Mouse (Mus musculus): Measurements from ENCODE around the gene Adcy4. TPM values are rescaled to one million over a fixed set of nuclear protein-coding genes. Genes with fewer than 3 reads are reported as not detected.

Gene Adcy4
- polyA plus RNA-seq, 1 experiment from 2014 or later = 5.7 TPM

- Histone ChIP-seq H3K36me3 (replicated peaks) (no peaks in the 10 kb centered on the region; the same call in 1 of the 2 replicates), H3K9me3 (no peaks in the 10 kb centered on the region), H3K9ac (peak overlapping the region; percentile 81), H3K4me1 (peaks cover 13% of the 10 kb centered on the region), H3K27ac (0 out of 2 replicates have a peak overlapping the region, but pooled peaks have one; percentile 89), H3K4me2 (peak overlapping the region; percentile 52), H3K27me3 (replicated peaks) (no peaks in the 10 kb centered on the region), H3K4me3 (peak overlapping the region; percentile 82)
- WGBS = 51% methylated on average over 8 of the region's 8 CpGs
- ATAC-seq (replicated peaks) = peak; percentile 10
Measured at GRCm38 (mm10) chr14:55722438-55722945, 61.4 kb downstream of the Adcy4 start.

GRCm38 (mm10) chr14:55721700-55722437, 62.0 kb downstream of the Adcy4 start, which contains the start of gene Rabggta:
Rabggta (minus strand) TSS chr14:55722263.
- Histone ChIP-seq H3K9ac (peak within 1 kb of the TSS; percentile 81), H3K4me2 (peak within 1 kb of the TSS; percentile 52), H3K9me3 (no peaks in the 10 kb centered on the region), H3K4me3 (peak within 1 kb of the TSS; percentile 82), H3K27ac (peak within 1 kb of the TSS; percentile 89), H3K36me3 (replicated peaks) (no peaks in the 10 kb centered on the region; the same call in 1 of the 2 replicates), H3K27me3 (replicated peaks) (no peaks in the 10 kb centered on the region), H3K4me1 (peaks cover 13% of the 10 kb centered on the region)
- peak; percentile 98 for ATAC-seq (replicated peaks)
- WGBS = under 1% methylated on average over 31 of the region's 50 CpGs

DNA sequence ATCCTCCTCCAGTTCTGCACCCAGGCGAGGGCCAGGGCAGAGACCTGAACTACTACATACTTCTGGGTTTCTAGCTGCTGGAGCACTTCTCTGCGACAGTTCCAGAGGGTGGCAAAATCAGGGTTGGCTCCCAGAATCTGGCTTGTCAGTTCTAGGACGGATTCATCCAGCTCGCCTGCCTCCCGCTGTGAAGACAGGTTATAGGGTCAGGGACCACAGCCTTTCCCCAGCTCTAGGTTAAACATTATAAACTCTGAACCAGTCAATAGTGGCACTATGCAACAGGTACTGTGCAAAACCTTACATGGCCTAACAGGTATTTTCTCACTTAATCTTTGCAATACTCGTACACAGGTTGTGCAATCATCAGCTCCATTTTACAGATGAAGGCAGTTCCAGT, 62.8 kb downstream of the Adcy4 start:
- no peak for ATAC-seq (replicated peaks)
- no peaks in the 10 kb centered on the region for H3K9me3 ChIP-seq
- H3K4me1 ChIP-seq = peaks cover 13% of the 10 kb centered on the region
- peak overlapping the region; percentile 52 for H3K4me2 ChIP-seq
- H3K27ac ChIP-seq = peak overlapping the region; percentile 89; the same call in 1 of the 2 replicates
- no peaks in the 10 kb centered on the region for H3K27me3 ChIP-seq (replicated peaks)
- H3K9ac ChIP-seq = peak overlapping the region; percentile 81
- H3K36me3 ChIP-seq (replicated peaks) = no peaks in the 10 kb centered on the region; the same call in 1 of the 2 replicates
- peak overlapping the region; percentile 82 for H3K4me3 ChIP-seq
- WGBS = 77% methylated on average over 6 of the region's 6 CpGs

GRCm38 (mm10) chr14:55720666-55721065, 63.2 kb downstream of the Adcy4 start:
- Histone ChIP-seq H3K4me1 (peaks cover 13% of the 10 kb centered on the region), H3K4me3 (no peak overlapping the region; the same call in 1 of the 2 replicates), H3K4me2 (peak overlapping the region; percentile 52; the same call in 1 of the 2 replicates), H3K9ac (0 out of 2 replicates have a peak overlapping the region, but pooled peaks have one; percentile 14), H3K27ac (no peak overlapping the region), H3K36me3 (replicated peaks) (no peaks in the 10 kb centered on the region; the same call in 1 of the 2 replicates), H3K27me3 (replicated peaks) (no peaks in the 10 kb centered on the region), H3K9me3 (no peaks in the 10 kb centered on the region)
- ATAC-seq (replicated peaks) = no peak
- 93% methylated on average over 12 of the region's 12 CpGs for WGBS

GRCm38 (mm10) chr14:55719737-55720136, 64.2 kb downstream of the Adcy4 start:
- H3K4me3 ChIP-seq = no peak overlapping the region
- no peaks in the 10 kb centered on the region; the same call in 1 of the 2 replicates for H3K36me3 ChIP-seq (replicated peaks)
- 86% methylated on average over 6 of the region's 6 CpGs for WGBS
- H3K4me1 ChIP-seq = peaks cover 13% of the 10 kb centered on the region
- no peak for ATAC-seq (replicated peaks)
- H3K9ac ChIP-seq = no peak overlapping the region
- H3K27ac ChIP-seq = no peak overlapping the region
- H3K9me3 ChIP-seq = no peaks in the 10 kb centered on the region
- H3K27me3 ChIP-seq (replicated peaks) = no peaks in the 10 kb centered on the region
- H3K4me2 ChIP-seq = no peak overlapping the region

Other genes with a start within 250 kb of the Adcy4 start
- gene Pck2, start 243.8 kb downstream of the Adcy4 start, polyA plus RNA-seq (2015; fragmentation: Nextera tagmentation; extraction: Ambion mirVana) = 25.4 and 28.0 TPM in 2 replicates
- gene Dcaf11, start 224.1 kb downstream of the Adcy4 start, polyA plus RNA-seq (2015; fragmentation: Nextera tagmentation; extraction: Ambion mirVana) = 129 and 135 TPM in 2 replicates
- 1.4 TPM in 1 of 2 replicates, not detected in the other for gene A730061H03Rik, start 223.7 kb downstream of the Adcy4 start, polyA plus RNA-seq (2015; fragmentation: Nextera tagmentation; extraction: Ambion mirVana)
- gene Fitm1, start 208.5 kb downstream of the Adcy4 start, polyA plus RNA-seq (2015; fragmentation: Nextera tagmentation; extraction: Ambion mirVana) = 0.23 TPM in 1 of 2 replicates, not detected in the other
- 215 and 217 TPM in 2 replicates for gene Psme1, start 206.0 kb downstream of the Adcy4 start, polyA plus RNA-seq (2015; fragmentation: Nextera tagmentation; extraction: Ambion mirVana)
- 29.3 and 32.9 TPM in 2 replicates for gene Emc9, start 198.8 kb downstream of the Adcy4 start, polyA plus RNA-seq (2015; fragmentation: Nextera tagmentation; extraction: Ambion mirVana)
- gene Psme2, start 193.0 kb downstream of the Adcy4 start, polyA plus RNA-seq (2015; fragmentation: Nextera tagmentation; extraction: Ambion mirVana) = 150 and 184 TPM in 2 replicates
- gene Rnf31, start 192.4 kb downstream of the Adcy4 start, polyA plus RNA-seq (2015; fragmentation: Nextera tagmentation; extraction: Ambion mirVana) = 23.0 and 24.2 TPM in 2 replicates
- 10.0 and 13.5 TPM in 2 replicates for gene Irf9, start 180.5 kb downstream of the Adcy4 start, polyA plus RNA-seq (2015; fragmentation: Nextera tagmentation; extraction: Ambion mirVana)
- gene Rec8, start 166.1 kb downstream of the Adcy4 start, polyA plus RNA-seq (2015; fragmentation: Nextera tagmentation; extraction: Ambion mirVana) = 6.5 and 6.6 TPM in 2 replicates
- 116 and 121 TPM in 2 replicates for gene Ipo4, start 148.1 kb downstream of the Adcy4 start, polyA plus RNA-seq (2015; fragmentation: Nextera tagmentation; extraction: Ambion mirVana)
- 0.79 and 1.1 TPM in 2 replicates for gene Gm49378, start 146.2 kb downstream of the Adcy4 start, polyA plus RNA-seq (2015; fragmentation: Nextera tagmentation; extraction: Ambion mirVana)
- gene Tm9sf1, start 140.3 kb downstream of the Adcy4 start, polyA plus RNA-seq (2015; fragmentation: Nextera tagmentation; extraction: Ambion mirVana) = 63.0 and 65.0 TPM in 2 replicates
- 0.41 and 0.43 TPM in 2 replicates for gene Tssk4, start 133.9 kb downstream of the Adcy4 start, polyA plus RNA-seq (2015; fragmentation: Nextera tagmentation; extraction: Ambion mirVana)
- 77.1 and 79.5 TPM in 2 replicates for gene Mdp1, start 123.6 kb downstream of the Adcy4 start, polyA plus RNA-seq (2015; fragmentation: Nextera tagmentation; extraction: Ambion mirVana)
- 42.8 and 43.1 TPM in 2 replicates for gene Gmpr2, start 112.2 kb downstream of the Adcy4 start, polyA plus RNA-seq (2015; fragmentation: Nextera tagmentation; extraction: Ambion mirVana)
- 531 and 550 TPM in 2 replicates for gene Nedd8, start 112.0 kb downstream of the Adcy4 start, polyA plus RNA-seq (2015; fragmentation: Nextera tagmentation; extraction: Ambion mirVana)
- gene Tinf2, start 102.3 kb downstream of the Adcy4 start, polyA plus RNA-seq (2015; fragmentation: Nextera tagmentation; extraction: Ambion mirVana) = 25.6 TPM in 2 replicates
- 0.20 and 0.27 TPM in 2 replicates for gene Tgm1, start 70.2 kb downstream of the Adcy4 start, polyA plus RNA-seq (2015; fragmentation: Nextera tagmentation; extraction: Ambion mirVana)
- gene Rabggta, start 61.8 kb downstream of the Adcy4 start, polyA plus RNA-seq (2015; fragmentation: Nextera tagmentation; extraction: Ambion mirVana) = 56.7 and 61.4 TPM in 2 replicates
- 61.6 and 68.7 TPM in 2 replicates for gene Dhrs1, start 38.4 kb downstream of the Adcy4 start, polyA plus RNA-seq (2015; fragmentation: Nextera tagmentation; extraction: Ambion mirVana)
- 28.7 and 31.8 TPM in 2 replicates for gene Nop9, start 38.4 kb downstream of the Adcy4 start, polyA plus RNA-seq (2015; fragmentation: Nextera tagmentation; extraction: Ambion mirVana)
- 0.25 and 0.66 TPM in 2 replicates for gene Cideb, start 25.6 kb downstream of the Adcy4 start, polyA plus RNA-seq (2015; fragmentation: Nextera tagmentation; extraction: Ambion mirVana)
- 0.67 and 0.70 TPM in 2 replicates for gene Ltb4r2, start 22.7 kb downstream of the Adcy4 start, polyA plus RNA-seq (2015; fragmentation: Nextera tagmentation; extraction: Ambion mirVana)
- gene Ltb4r1, start 18.1 kb downstream of the Adcy4 start, polyA plus RNA-seq (2015; fragmentation: Nextera tagmentation; extraction: Ambion mirVana) = 0.41 and 0.59 TPM in 2 replicates
- 2.3 and 2.7 TPM in 2 replicates for gene Ripk3, start 4.8 kb upstream of the Adcy4 start, polyA plus RNA-seq (2015; fragmentation: Nextera tagmentation; extraction: Ambion mirVana)
- gene Nfatc4, start 39.0 kb upstream of the Adcy4 start, polyA plus RNA-seq (2015; fragmentation: Nextera tagmentation; extraction: Ambion mirVana) = 8.4 and 10.8 TPM in 2 replicates
- 12.4 and 13.6 TPM in 2 replicates for gene Nynrin, start 69.9 kb upstream of the Adcy4 start, polyA plus RNA-seq (2015; fragmentation: Nextera tagmentation; extraction: Ambion mirVana)
- 0.19 and 0.20 TPM in 2 replicates for gene Cbln3, start 100.3 kb upstream of the Adcy4 start, polyA plus RNA-seq (2015; fragmentation: Nextera tagmentation; extraction: Ambion mirVana)
- 10.9 and 11.4 TPM in 2 replicates for gene Khnyn, start 100.9 kb upstream of the Adcy4 start, polyA plus RNA-seq (2015; fragmentation: Nextera tagmentation; extraction: Ambion mirVana)
- gene Sdr39u1, start 116.2 kb upstream of the Adcy4 start, polyA plus RNA-seq (2015; fragmentation: Nextera tagmentation; extraction: Ambion mirVana) = 169 and 175 TPM in 2 replicates
- 0.37 and 1.6 TPM in 2 replicates for gene Cma1, start 160.6 kb upstream of the Adcy4 start, polyA plus RNA-seq (2015; fragmentation: Nextera tagmentation; extraction: Ambion mirVana)
- not detected in 2 replicates for gene Cma2, start 166.9 kb upstream of the Adcy4 start, polyA plus RNA-seq (2015; fragmentation: Nextera tagmentation; extraction: Ambion mirVana)
- gene Mcpt1, start 233.9 kb upstream of the Adcy4 start, polyA plus RNA-seq (2015; fragmentation: Nextera tagmentation; extraction: Ambion mirVana) = not detected in 2 replicates
- not detected in 2 replicates for gene Mcpt9, start 246.4 kb upstream of the Adcy4 start, polyA plus RNA-seq (2015; fragmentation: Nextera tagmentation; extraction: Ambion mirVana)